Mouse (Mus musculus) liver (tissue): Measurements from ENCODE around the gene Srrm2.

ENCODE experiments used
- DNase-seq: peaks from one replicate; pipeline ENCODE4 v3.0.0-alpha.2; 2020; ENCODE audit warnings: mixed read lengths

Gene Srrm2

GRCm38 (mm10) chr17:23815641-23816040 is 25.3 kb downstream of the Srrm2 start:
- DNase-seq: no peak

GRCm38 (mm10) chr17:23818579-23818978 is 28.2 kb downstream of the Srrm2 start:
- DNase-seq: no peak

GRCm38 (mm10) chr17:23819235-23819634 is 28.9 kb downstream of the Srrm2 start:
- no peak for DNase-seq

GRCm38 (mm10) chr17:23820731-23821130 is 30.4 kb downstream of the Srrm2 start:
- DNase-seq: no peak

GRCm38 (mm10) chr17:23822094-23822493 is 31.8 kb downstream of the Srrm2 start:
- no peak for DNase-seq

- DNase-seq: no peak
Observed at GRCm38 (mm10) chr17:23823018-23823417, 32.7 kb downstream of the Srrm2 start.

- DNase-seq: no peak
Observed at GRCm38 (mm10) chr17:23823614-23824013, 33.3 kb downstream of the Srrm2 start.

- no peak for DNase-seq
Observed at GRCm38 (mm10) chr17:23825591-23825990, 35.3 kb downstream of the Srrm2 start.

- peak; percentile 79 for DNase-seq
Observed at GRCm38 (mm10) chr17:23828271-23829001, 38.1 kb downstream of the Srrm2 start.

GRCm38 (mm10) chr17:23829064-23829619 is 38.8 kb downstream of the Srrm2 start, which contains the start of gene Elob:
Elob (minus strand) TSS chr17:23829136.
- DNase-seq: peak; percentile 93

- no peak for DNase-seq
Observed at GRCm38 (mm10) chr17:23831201-23831600, 40.9 kb downstream of the Srrm2 start.

GRCm38 (mm10) chr17:23836006-23836575 is 45.8 kb downstream of the Srrm2 start, which contains the start of gene Prss33:
Prss33 (minus strand) TSS chr17:23836056.
- no peak for DNase-seq

- DNase-seq: peak; percentile 60
Observed at GRCm38 (mm10) chr17:23841145-23841544, 50.8 kb downstream of the Srrm2 start.

- peak; percentile 34 for DNase-seq
Observed at GRCm38 (mm10) chr17:23843141-23843811, 52.9 kb downstream of the Srrm2 start.

GRCm38 (mm10) chr17:23843812-23844273 is 53.5 kb downstream of the Srrm2 start, which contains the start of the genes Prss32 and Prss41:
Prss32 (plus strand) TSS chr17:23843855.
Prss41 (minus strand) TSS chr17:23844172.
- DNase-seq: peak; percentile 74

- DNase-seq: no peak
Observed at GRCm38 (mm10) chr17:23850028-23850427, 59.7 kb downstream of the Srrm2 start.

- DNase-seq: peak; percentile 61
Observed at GRCm38 (mm10) chr17:23850853-23851749, 60.8 kb downstream of the Srrm2 start.

- DNase-seq: peak; percentile 71
Observed at GRCm38 (mm10) chr17:23853292-23853691, 63.0 kb downstream of the Srrm2 start.

GRCm38 (mm10) chr17:23854229-23854765 is 64.0 kb downstream of the Srrm2 start:
- DNase-seq: no peak

- no peak for DNase-seq
Observed at GRCm38 (mm10) chr17:23857193-23857592, 66.9 kb downstream of the Srrm2 start.

GRCm38 (mm10) chr17:23857913-23858312 is 67.6 kb downstream of the Srrm2 start:
- no peak for DNase-seq

GRCm38 (mm10) chr17:23862926-23863325 is 72.6 kb downstream of the Srrm2 start:
- DNase-seq: no peak
